Mouse (Mus musculus) inflammation-experienced regulatory T-cells (primary cell): ENCODE data around the gene Lamtor1. TPM values are rescaled to one million over a fixed set of nuclear protein-coding genes. Genes with fewer than 3 reads are reported as not detected.

Experiments
- polyA plus RNA-seq, 2 experiments: library from polyadenylated mRNA; unstranded; fragments of 100-300 nt; shearing (Covaris generic); gene quantifications; one replicate each; pipeline ENCODE4 v1.2.1; 2017

Lamtor1 gene
- polyA plus RNA-seq: 100 to 1,000 TPM; 113 to 148 TPM

GRCm38 (mm10) chr7:101905561-101906286 lies at the start of gene Lamtor1:
Gene Lamtor1, plus strand, starts transcription at chr7:101905904.

DNA sequence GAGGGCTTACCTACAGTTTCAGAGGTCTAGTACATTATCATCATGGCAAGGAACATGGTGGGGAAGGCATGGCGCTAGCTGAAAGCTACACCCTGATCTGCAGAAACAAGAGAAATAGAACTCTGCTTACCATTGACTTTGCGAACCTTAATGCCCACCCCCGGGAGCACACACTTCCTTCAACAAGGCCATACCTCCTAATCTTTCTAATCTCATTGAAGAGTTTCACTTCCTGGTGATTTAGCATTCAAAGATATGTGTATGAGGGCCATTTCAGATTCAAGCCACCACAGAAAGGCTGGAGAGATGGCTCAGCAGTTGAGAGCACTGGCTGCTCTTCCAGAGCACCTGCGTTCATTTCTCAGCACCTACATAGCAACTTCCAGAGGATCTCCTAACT lies 48.6 kb upstream of the Lamtor1 start, which contains the start of gene Folr2:
Gene Folr2, minus strand, starts transcription at position 101 of the 400 bp plus-strand sequence.

GRCm38 (mm10) chr7:101863415-101863814 lies 42.3 kb upstream of the Lamtor1 start, which contains the start of gene Anapc15:
Gene Anapc15, plus strand, starts transcription at chr7:101863715.

GRCm38 (mm10) chr7:101870629-101871028 lies 35.1 kb upstream of the Lamtor1 start, which contains the start of gene Folr1:
Gene Folr1, minus strand, starts transcription at chr7:101870788.

DNA sequence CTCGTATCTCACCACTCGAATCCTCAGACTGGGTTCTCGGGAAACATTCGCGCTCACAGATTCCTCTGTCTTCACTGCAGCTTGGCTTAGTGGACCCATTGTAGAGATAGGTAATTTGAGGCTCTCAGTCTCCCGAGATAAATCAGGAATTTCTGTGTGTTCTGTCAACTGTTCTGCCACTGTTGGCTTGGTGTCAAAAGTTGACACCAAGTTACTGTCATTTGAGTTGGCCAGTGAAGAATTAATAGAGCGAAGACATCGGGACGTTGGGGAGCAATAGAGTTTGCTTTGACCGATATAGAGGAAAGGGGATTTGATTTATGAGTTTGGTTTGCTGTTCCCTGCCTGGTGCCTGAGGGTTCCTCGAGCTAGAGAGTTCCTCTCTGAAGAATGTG lies 580 bp downstream of the Lamtor1 start, which contains the start of gene Tomt:
Gene Tomt, minus strand, starts transcription at position 73 of the 395 bp plus-strand sequence.

DNA sequence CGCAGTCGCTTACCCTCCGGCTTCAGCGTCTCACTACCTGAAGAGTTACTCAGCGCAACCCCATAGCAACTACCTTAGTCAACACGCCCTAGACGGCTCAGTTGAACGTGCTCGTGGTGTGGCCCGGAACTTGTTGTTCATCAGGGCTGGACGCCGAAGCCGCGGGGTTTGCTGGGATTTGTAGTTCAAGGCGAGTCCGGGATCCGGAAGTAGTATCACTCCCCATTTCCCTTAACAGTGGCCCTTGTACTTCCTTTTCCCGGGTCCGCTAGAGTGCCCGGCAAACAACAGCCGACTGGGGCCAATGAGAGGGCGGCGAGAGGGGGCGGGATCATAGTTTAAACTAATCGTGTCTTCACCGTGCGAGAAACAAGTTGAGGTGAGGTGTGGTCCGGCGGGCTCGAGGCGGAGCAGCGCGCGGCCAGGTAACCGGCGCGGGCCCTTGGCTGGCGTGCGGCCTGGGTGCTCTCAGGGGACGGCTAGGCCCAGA lies 28.1 kb downstream of the Lamtor1 start, which contains the start of the genes Lrrc51 and Numa1:
Gene Lrrc51, minus strand, starts transcription at position 145 of the 490 bp plus-strand sequence.
Gene Numa1, plus strand, starts transcription at position 361 of the 490 bp plus-strand sequence.

Other genes with a start within 250 kb of the Lamtor1 start
- 10 to 100 TPM; 20.4 to 23.3 TPM for gene Clpb, start 242.3 kb upstream of the Lamtor1 start, polyA plus RNA-seq
- not detected for gene Phox2a, start 87.6 kb upstream of the Lamtor1 start, polyA plus RNA-seq
- gene Inppl1, start 67.7 kb upstream of the Lamtor1 start, polyA plus RNA-seq: 10 to 100 TPM in 1 of 2 experiments, 1 to 10 TPM in 1; 9.8 to 13.9 TPM
- not detected for gene Folr2, start 48.7 kb upstream of the Lamtor1 start, polyA plus RNA-seq
- 10 to 100 TPM; 32.1 to 42.4 TPM for gene Anapc15, start 42.2 kb upstream of the Lamtor1 start, polyA plus RNA-seq
- gene Folr1, start 35.1 kb upstream of the Lamtor1 start, polyA plus RNA-seq: 1 to 10 TPM in 1 of 2 experiments, under 1 TPM in 1; 0.60 to 3.7 TPM
- under 1 TPM; 0.18 to 0.76 TPM for gene Tomt, start 455 bp downstream of the Lamtor1 start, polyA plus RNA-seq
- 1 to 10 TPM; 1.5 to 5.2 TPM for gene Lrrc51, start 28.0 kb downstream of the Lamtor1 start, polyA plus RNA-seq
- 100 to 1,000 TPM; 142 to 171 TPM for gene Numa1, start 28.2 kb downstream of the Lamtor1 start, polyA plus RNA-seq
- 1 to 10 TPM; 6.1 to 7.1 TPM for gene Il18bp, start 112.8 kb downstream of the Lamtor1 start, polyA plus RNA-seq
- gene Rnf121, start 159.6 kb downstream of the Lamtor1 start, polyA plus RNA-seq: 10 to 100 TPM; 15.5 to 24.8 TPM
- gene Xndc1, start 159.6 kb downstream of the Lamtor1 start, polyA plus RNA-seq: 10 to 100 TPM; 21.7 to 32.6 TPM
- gene Xntrpc, start 159.8 kb downstream of the Lamtor1 start, polyA plus RNA-seq: 1 to 10 TPM; 1.1 to 1.4 TPM
- gene Trpc2, start 177.2 kb downstream of the Lamtor1 start, polyA plus RNA-seq: not detected
- under 1 TPM; 0.24 to 0.78 TPM for gene Art1, start 195.8 kb downstream of the Lamtor1 start, polyA plus RNA-seq
- 1 to 10 TPM; 1.3 to 5.0 TPM for gene Art5, start 203.6 kb downstream of the Lamtor1 start, polyA plus RNA-seq
- gene Chrna10, start 210.9 kb downstream of the Lamtor1 start, polyA plus RNA-seq: under 1 TPM; 0.27 to 0.29 TPM